Mouse (Mus musculus) C2C12 (cell line): ENCODE data around the gene Prr5. TPM values are rescaled to one million over a fixed set of nuclear protein-coding genes. Genes with fewer than 3 reads are reported as not detected.
"Not testable (repeated sequence)": the region's sequence is repeated elsewhere in the genome, so short reads cannot be mapped to it uniquely, and the experiment has no call there.

Experiments
- H3K27me3 ChIP-seq: one replicate; pipeline ENCODE4 v1.6.1; 2011; ENCODE audit not compliant: control insufficient read depth, insufficient read depth, insufficient read length
- H3K36me3 ChIP-seq: one replicate; pipeline ENCODE4 v1.6.1; 2011; ENCODE audit not compliant: control insufficient read depth, insufficient read depth
- H3K4me3 ChIP-seq: one replicate; pipeline ENCODE4 v1.5.1; 2011; ENCODE audit warnings: mild to moderate bottlenecking, control low read depth; ENCODE audit not compliant: poor library complexity, insufficient read depth, severe bottlenecking
- H3K79me2 ChIP-seq: one replicate; pipeline ENCODE4 v1.6.1; 2011; ENCODE audit not compliant: control insufficient read depth, insufficient read depth
- H3K79me3 ChIP-seq: one replicate; pipeline ENCODE4 v1.6.1; 2011; ENCODE audit warnings: low read depth, control low read depth
- H3ac ChIP-seq: one replicate; pipeline ENCODE3; 2011; ENCODE audit warnings: low read depth; ENCODE audit not compliant: control insufficient read depth, insufficient read length
- CEBPB ChIP-seq: IDR thresholded peaks from one replicate; pipeline ENCODE4 v1.6.1; 2011; ENCODE audit warnings: low read depth, mild to moderate bottlenecking, control low read depth, moderate library complexity
- CTCF ChIP-seq: IDR thresholded peaks from one replicate; pipeline ENCODE4 v1.5.1; 2011; ENCODE audit not compliant: control insufficient read depth, insufficient read depth, insufficient read length
- FOSL1 ChIP-seq: IDR thresholded peaks from one replicate; pipeline ENCODE4 v1.8.0; 2011; ENCODE audit warnings: mild to moderate bottlenecking, low read length; ENCODE audit not compliant: poor library complexity, insufficient read depth, severe bottlenecking
- MAX ChIP-seq: IDR thresholded peaks from one replicate; pipeline ENCODE4 v1.6.1; 2011; ENCODE audit warnings: mild to moderate bottlenecking, control low read depth
- MYOD1 ChIP-seq: IDR thresholded peaks from one replicate; pipeline ENCODE4 v1.6.1; 2011; ENCODE audit warnings: low read depth; ENCODE audit not compliant: control insufficient read depth, insufficient read length
- MYOG ChIP-seq: IDR thresholded peaks from one replicate; pipeline ENCODE4 v1.6.1; 2011; ENCODE audit not compliant: control insufficient read depth, insufficient read length; ENCODE audit errors: extremely low read depth
- USF1 ChIP-seq: IDR thresholded peaks from one replicate; pipeline ENCODE4 v1.6.1; 2011; ENCODE audit warnings: low read depth, mild to moderate bottlenecking, control low read depth, moderate library complexity
- polyA plus RNA-seq: library from polyadenylated mRNA; unstranded; fragments of >200 nt; fragmentation: generic; extraction: Trizol; gene quantifications from one replicate; pipeline ENCODE4 v1.2.1, GENCODE M21; 2012; ENCODE audit warnings: missing spikeins

Prr5 gene
- polyA plus RNA-seq, 1 experiment: 9.9 TPM

- H3K27me3 ChIP-seq: no peaks in the 10 kb centered on the region
- no peaks in the 10 kb centered on the region for H3K36me3 ChIP-seq
- H3ac ChIP-seq: no peak overlapping the region
- no peak overlapping the region for H3K4me3 ChIP-seq
- TF ChIP-seq CEBPB (no peak), USF1 (no peak), MYOD1 (no peak), CTCF (no peak), MAX (no peak), MYOG (no peak), FOSL1 (no peak)
- no peaks in the 10 kb centered on the region for H3K79me3 ChIP-seq
- H3K79me2 ChIP-seq: no peaks in the 10 kb centered on the region
Observed at GRCm38 (mm10) chr15:84705351-84705901, 36.0 kb downstream of the Prr5 start.

GRCm38 (mm10) chr15:84706983-84707619, 37.7 kb downstream of the Prr5 start:
- no peaks in the 10 kb centered on the region for H3K79me3 ChIP-seq
- no peaks in the 10 kb centered on the region for H3K27me3 ChIP-seq
- no peak overlapping the region for H3K4me3 ChIP-seq
- H3K79me2 ChIP-seq: no peaks in the 10 kb centered on the region
- H3ac ChIP-seq: no peak overlapping the region
- TF ChIP-seq CTCF: no peak
- TF ChIP-seq USF1: no peak
- no peak for TF ChIP-seq FOSL1
- no peaks in the 10 kb centered on the region for H3K36me3 ChIP-seq

DNA sequence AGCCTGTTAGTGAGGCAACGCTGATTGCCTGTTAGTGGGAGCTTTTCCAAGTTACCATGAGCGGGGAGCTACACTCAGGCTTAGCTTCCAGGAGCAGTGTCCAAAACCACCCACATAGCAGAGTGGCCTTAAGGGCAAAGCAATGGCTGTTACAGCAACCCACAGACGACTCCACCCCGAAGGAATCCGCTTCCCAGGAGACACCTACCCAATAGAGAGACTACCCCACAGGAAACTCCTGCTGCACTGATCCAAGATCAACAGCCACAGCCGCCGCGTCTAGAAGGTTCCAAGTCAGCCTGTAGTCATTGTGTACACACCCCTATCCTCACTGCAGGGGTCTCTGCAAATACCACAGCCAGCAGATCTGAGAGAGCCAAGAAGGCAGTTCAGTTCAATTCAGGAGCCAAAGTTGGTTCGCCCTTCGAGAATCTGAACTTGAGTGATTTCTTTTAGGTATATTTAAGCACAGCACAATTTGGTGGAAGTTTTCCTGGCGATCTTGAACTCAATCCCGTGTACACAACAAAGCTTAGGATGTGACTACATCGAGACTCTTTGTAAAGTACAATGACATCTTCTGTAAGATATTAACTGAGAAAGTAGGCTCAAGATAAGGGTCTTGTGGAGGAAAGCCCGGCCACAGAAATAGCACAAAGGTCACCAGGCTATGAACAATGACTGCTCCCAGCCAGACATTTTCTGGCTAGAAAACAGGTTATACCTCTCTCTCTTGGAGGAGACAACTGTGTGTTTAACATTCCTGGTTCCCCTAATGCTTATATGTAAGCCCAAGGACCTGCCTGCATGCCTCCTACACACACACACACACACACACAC, 43.4 kb downstream of the Prr5 start:
- Histone ChIP-seq H3ac (no peak overlapping the region), H3K27me3 (no peaks in the 10 kb centered on the region), H3K36me3 (no peaks in the 10 kb centered on the region), H3K79me2 (no peaks in the 10 kb centered on the region), H3K4me3 (no peak overlapping the region), H3K79me3 (no peaks in the 10 kb centered on the region)
- TF ChIP-seq MYOD1 (no peak), CEBPB (no peak), MAX (no peak), MYOG (no peak), CTCF (no peak), USF1 (no peak), FOSL1 (no peak)

GRCm38 (mm10) chr15:84714730-84715129, 45.3 kb downstream of the Prr5 start:
- peak overlapping the region; percentile 28 for H3ac ChIP-seq
- no peaks in the 10 kb centered on the region for H3K79me2 ChIP-seq
- H3K79me3 ChIP-seq: no peaks in the 10 kb centered on the region
- TF ChIP-seq MYOD1: peak; percentile 26
- TF ChIP-seq USF1: no peak
- no peak for TF ChIP-seq MYOG
- TF ChIP-seq FOSL1: no peak
- TF ChIP-seq CEBPB: peak; percentile 28
- no peak for TF ChIP-seq CTCF
- peak; percentile 82 for TF ChIP-seq MAX
- no peaks in the 10 kb centered on the region for H3K27me3 ChIP-seq
- no peak overlapping the region for H3K4me3 ChIP-seq
- no peaks in the 10 kb centered on the region for H3K36me3 ChIP-seq

DNA sequence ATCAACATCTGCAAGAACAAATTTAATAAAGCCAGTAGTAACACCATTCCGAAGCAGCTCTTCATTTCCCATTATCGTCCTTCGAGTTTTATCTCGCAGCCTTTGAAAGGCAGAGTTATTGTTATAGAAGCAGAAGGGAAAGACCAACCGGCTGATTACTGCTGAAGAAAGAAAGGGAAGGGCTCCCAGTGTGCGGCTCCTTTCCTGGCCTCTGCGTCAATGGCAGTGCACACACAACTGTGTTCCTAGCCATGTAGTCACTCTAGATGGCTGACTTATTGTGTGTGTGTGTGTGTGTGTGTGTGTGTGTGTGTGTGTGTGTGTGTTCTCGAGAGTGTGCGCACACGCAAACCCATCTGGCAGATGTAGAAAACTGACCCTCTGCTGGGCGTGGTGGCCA, 45.7 kb downstream of the Prr5 start:
- Histone ChIP-seq H3K36me3 (no peaks in the 10 kb centered on the region), H3K79me2 (no peaks in the 10 kb centered on the region), H3K79me3 (no peaks in the 10 kb centered on the region), H3K27me3 (no peaks in the 10 kb centered on the region), H3ac (peak overlapping the region; percentile 16), H3K4me3 (no peak overlapping the region)
- no peak for TF ChIP-seq FOSL1

GRCm38 (mm10) chr15:84717570-84718270, 48.3 kb downstream of the Prr5 start:
- not testable (repeated sequence) for H3K4me3 ChIP-seq, H3ac ChIP-seq, H3K36me3 ChIP-seq, H3K27me3 ChIP-seq, H3K79me3 ChIP-seq, H3K79me2 ChIP-seq
